Mouse (Mus musculus): Measurements from ENCODE around the gene Nr1d2. TPM values are rescaled to one million over a fixed set of nuclear protein-coding genes. Genes with fewer than 3 reads are reported as not detected.

Gene Nr1d2
- 4.8 and 6.1 TPM in 2 replicates for polyA plus RNA-seq (2012)

DNA sequence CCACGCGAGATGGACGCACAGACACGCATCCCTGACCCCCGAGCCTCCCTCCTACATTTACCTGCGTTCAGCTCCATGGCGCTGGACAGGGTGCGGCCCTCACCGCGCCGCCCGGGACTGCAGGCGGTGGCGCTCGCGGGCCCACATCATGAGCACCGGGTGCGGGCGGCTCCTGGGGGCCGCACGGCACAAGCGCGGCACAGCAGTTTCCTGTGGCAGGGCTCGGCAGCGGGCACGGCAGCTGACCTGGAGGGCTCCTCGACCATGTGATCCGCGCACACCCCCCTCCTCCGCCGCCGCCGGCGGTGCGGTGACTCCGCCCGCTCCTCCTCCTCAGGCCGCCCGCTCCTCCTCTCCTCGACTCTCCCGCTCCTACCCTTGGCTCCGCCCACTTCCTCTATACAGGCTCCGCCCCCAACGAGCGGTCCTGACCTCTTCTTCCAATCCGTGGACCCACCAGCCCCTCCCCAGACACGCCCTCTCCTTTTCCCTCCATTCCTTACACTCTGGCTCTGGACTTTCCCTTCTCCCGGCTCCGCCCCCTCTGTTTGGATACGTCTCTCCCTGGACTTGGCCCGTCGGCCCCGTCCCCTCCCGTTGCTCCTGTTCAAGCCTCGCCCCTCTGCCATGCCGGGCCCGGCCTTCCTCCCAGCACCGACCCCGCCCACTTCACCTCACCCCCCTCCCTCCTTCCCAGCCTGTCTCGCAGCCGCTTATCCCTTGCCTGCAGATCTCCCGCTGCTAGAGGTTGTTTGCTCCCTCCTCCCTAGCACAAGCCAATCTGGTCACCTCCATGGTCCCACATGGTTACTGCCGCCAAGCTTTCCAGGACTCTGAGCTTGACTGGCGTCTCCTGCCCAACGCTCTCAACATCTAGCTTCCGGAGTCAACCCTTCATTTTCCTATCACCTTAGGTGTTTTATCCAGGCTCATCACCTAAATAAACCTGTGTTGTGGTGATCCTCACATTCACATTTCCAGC is at the start of gene Nr1d2:
Nr1d2 (minus strand) TSS at position 378 of the 982 bp plus-strand sequence.

DNA sequence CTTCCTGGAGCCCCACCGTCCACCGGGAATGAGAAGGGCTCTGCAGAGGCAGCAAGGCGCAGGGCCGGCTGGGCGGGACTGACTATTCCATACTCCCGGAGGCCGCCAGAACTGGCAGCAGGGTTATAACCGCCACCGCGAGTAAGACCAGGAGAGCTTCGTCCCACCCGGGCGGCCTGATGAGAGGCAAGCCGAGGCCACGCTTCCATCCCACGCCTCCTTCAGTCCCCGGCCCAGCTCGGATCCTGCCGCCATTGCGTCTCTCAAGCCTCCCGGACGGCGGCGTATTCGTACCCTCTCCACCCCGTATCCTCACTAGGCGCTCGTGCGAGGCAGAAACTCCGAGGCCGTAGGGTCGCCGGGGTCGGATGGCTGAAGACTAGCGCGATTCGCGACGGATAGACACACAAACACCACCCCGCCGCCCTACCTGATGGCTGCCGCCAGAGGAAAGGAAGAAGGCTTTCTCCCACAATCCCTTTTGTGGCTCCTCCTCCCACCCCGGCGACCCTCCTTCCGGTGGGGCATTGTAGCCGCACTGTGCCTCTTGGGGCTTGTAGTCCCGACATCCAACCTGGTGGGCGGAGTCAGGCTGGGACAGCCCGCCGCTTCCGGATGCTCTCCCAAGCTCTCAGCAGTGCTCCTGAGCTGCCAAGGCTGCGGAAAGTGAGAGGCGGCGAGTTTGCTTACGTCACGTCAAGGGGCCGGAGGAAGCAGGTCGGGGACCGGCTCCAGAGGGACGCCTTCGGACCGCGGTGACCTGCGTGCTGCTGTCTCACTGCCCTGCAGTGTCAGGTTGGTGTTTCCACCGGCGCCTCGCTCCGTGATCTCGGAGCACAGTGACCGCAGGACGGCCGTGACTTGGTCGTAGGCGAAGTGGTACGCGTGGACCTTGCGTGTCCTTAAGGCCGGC is 31.9 kb upstream of the Nr1d2 start, which contains the start of the genes Nkiras1 and Rpl15:
Nkiras1 (plus strand) TSS at position 608 of the 913 bp plus-strand sequence.
Rpl15 (minus strand) TSS at position 863 of the 913 bp plus-strand sequence.

Other genes with a start within 250 kb of the Nr1d2 start
- gene Nkiras1, start 32.0 kb upstream of the Nr1d2 start, polyA plus RNA-seq (2012): 1.8 and 2.0 TPM in 2 replicates
- 214 and 220 TPM in 2 replicates for gene Rpl15, start 32.3 kb upstream of the Nr1d2 start, polyA plus RNA-seq (2012)
- gene Ube2e1, start 92.7 kb upstream of the Nr1d2 start, polyA plus RNA-seq (2012): 57.1 and 67.4 TPM in 2 replicates

Data from megakaryocyte-erythroid progenitor cell, adult 5 weeks (primary cell).